Mouse (Mus musculus): ENCODE data around the gene Casz1.

Gene Casz1

GRCm38 (mm10) chr4:148878984-148879610 lies 74.9 kb downstream of the Casz1 start:
- no peak for DNase-seq (ENCODE audit: low spot score)

GRCm38 (mm10) chr4:148879631-148880030 lies 75.4 kb downstream of the Casz1 start:
- DNase-seq (ENCODE audit: low spot score): no peak

DNA sequence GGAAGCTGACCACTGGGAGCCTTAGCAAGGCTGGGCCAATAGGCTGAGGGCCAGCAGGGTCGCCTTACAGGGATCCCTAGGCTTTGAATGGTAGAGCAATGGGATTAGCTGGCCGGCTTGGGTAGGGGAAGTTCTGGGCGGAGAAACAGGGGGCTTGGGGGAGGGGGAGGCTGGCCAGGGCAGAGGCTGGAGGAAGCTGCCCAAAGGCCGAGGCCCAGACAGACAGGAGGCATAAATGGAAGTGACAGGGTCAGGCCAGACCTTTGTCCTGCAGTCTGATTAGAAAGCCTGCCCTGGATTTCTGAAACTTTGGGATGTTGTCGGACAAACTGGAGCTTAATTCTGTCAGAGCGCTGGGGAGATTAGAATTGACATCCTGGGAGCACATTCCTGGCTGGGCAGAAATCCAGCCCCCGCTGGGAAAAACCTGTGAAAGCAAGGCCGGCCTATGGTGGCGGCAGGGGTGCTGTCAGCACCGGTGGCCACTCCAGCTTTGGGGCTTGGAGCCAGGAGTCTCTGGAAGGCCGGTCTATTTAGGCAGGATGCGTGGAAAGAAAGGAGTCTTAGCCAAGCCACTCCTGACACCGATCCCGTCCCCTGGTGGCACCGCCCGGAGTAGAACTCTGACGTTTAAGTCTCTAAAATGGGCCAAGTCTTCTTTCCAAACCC lies 76.9 kb downstream of the Casz1 start:
- no peak for DNase-seq (ENCODE audit: low spot score)

DNA sequence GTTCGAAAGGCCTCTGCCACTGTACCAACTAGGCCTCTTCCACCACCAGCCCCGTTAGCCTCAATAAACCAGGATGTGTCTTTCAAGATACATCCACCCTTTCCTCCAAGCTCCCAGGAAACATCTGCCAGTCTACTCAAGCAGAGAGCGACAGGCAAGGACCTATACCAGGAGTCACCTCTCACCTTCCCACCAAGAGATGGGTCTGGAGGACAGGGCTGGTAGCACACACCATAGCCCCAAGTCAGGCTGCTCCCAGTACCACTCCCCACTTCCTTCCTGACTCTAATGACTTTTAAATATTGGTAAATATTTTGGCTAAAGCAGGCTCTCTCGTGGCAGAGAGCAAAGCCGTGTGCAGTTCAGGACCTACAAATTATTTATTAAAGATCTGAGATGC lies 77.6 kb downstream of the Casz1 start:
- no peak for DNase-seq (ENCODE audit: low spot score)

DNA sequence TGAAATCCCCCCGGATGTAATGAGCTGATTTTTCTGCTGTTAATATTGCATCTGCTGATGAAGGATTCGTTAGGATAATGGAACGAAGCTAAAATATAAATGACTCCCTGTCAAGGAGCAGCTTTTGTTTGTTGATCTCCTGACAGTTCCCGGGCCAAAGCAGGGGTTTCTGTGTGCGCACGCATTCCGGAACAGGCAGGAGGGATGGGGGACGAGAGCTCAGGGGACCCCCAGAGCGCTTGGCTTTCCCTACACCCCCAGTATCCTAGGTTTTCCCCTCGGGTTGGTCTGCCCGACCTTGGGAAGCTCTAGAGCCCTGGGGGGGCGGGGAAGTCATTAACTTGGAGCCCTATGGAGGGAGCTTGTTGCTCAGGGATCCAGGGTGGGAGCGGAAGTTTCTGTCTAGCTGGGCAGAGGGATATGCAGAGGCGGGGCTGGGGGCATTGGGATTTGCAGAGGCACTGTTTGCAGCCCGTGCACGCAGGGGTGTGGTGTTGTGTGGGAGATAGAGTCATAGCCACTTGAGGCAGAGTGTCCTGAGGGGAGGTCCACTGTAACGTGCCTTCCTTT lies 78.2 kb downstream of the Casz1 start:
- DNase-seq (ENCODE audit: low spot score): no peak

DNA sequence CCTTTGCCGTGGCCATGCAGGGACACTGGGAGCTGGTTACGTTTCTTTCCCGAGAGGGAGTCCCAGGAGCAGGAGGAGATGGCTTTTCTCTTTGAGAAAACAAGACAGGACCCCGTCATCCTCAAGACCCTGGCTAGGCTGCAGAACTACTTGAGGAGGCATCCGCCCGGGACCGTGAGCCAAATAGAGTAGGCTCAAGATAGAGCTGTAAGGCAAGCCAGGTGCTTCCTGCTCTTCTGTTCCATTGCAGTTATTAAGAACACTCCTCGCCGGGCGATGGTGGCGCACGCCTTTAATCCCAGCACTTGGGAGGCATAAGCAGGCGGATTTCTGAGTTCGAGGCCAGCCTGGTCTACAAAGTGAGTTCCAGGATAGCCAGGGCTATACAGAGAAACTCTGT lies 80.4 kb downstream of the Casz1 start:
- DNase-seq (ENCODE audit: low spot score): no peak

- no peak for DNase-seq (ENCODE audit: low spot score)
Observed at GRCm38 (mm10) chr4:148885401-148885800, 81.2 kb downstream of the Casz1 start.

DNA sequence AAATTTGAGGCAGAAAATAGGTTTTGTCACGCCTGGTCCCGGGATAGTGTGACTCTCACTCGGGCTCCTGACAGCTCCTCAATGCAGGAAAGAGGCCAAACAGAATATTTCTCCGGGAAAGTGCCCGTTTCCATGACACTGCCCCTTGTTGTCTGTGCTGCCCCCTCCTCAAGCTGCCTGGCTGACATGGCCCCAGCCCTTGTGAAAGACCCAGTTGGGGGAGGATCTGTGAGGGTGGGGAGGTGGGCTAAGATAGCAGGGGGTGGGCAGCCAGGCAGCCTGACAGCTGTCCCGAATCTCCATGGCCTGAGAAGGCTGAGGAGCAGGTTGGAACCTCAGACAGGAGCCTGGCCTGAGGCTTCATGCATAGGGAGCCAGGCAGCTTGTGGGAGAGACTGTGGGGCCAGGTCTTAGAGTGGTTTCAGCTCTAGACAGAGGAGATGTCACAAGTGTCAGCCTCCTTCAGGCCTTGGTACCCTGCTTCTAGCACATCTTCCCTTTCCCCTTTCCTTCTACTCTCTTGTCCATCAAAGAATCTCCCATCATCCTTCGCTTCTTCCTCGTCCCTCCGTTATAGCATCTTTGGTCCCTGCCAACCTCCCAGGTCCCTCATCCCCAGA lies 81.8 kb downstream of the Casz1 start:
- DNase-seq (ENCODE audit: low spot score): no peak

DNA sequence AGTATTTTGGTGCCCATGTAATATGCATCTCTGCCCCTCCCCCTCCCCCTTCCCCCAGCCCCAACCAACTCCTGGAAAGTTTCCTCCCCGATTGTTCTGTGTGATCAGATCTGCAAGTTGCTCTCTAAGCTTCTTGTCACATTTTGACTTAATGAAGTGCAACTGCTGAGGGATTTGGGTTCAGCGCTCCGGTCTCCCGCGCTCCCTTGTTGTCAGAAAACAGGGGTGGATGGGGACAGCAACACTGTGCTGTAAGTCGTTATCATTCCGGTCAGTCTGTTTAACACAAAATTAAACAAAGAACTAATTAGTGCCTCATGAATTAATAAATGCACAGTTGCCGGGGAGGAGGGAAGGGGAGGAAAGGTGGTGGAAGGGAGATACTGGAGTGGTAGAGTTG lies 84.0 kb downstream of the Casz1 start:
- no peak for DNase-seq (ENCODE audit: low spot score)

DNA sequence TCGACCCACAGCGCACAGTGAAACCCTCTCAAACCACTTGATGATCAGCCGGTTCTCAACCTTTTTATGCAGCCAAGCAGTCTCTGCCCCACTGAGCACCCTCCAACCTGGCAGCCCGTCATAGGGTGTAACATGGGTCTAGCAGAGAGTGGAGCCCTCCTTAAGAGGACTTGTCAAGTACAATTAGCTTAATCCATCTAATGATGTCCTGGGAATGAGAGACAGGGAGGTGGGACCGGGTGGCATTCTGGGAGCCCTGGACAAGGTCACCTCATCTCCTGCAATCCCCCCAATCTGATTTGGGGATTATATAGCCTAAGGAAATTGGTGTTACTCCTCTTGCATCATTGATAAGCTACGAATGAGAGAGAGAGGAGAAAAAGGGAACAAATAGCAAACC lies 84.8 kb downstream of the Casz1 start:
- DNase-seq (ENCODE audit: low spot score): no peak

DNA sequence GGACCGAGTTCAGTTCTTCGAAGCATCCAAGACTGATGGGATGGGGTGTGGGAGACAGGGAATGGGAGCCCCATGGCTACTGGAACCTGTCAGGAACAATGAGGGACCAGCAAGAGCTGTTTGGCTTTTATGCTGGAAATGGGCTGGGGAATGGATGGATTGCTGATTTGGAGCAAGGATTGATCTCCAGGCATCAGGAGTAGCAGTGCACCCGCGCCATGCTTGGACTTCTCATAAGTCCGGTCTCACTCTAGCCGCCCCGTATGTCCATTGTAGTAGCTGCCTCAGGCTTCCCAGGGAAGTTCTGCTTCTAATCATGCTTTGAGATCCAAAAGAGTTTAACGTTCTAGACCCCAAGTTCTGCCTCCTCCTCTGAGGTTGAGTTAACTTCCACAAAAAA lies 86.2 kb downstream of the Casz1 start:
- no peak for DNase-seq (ENCODE audit: low spot score)

DNA sequence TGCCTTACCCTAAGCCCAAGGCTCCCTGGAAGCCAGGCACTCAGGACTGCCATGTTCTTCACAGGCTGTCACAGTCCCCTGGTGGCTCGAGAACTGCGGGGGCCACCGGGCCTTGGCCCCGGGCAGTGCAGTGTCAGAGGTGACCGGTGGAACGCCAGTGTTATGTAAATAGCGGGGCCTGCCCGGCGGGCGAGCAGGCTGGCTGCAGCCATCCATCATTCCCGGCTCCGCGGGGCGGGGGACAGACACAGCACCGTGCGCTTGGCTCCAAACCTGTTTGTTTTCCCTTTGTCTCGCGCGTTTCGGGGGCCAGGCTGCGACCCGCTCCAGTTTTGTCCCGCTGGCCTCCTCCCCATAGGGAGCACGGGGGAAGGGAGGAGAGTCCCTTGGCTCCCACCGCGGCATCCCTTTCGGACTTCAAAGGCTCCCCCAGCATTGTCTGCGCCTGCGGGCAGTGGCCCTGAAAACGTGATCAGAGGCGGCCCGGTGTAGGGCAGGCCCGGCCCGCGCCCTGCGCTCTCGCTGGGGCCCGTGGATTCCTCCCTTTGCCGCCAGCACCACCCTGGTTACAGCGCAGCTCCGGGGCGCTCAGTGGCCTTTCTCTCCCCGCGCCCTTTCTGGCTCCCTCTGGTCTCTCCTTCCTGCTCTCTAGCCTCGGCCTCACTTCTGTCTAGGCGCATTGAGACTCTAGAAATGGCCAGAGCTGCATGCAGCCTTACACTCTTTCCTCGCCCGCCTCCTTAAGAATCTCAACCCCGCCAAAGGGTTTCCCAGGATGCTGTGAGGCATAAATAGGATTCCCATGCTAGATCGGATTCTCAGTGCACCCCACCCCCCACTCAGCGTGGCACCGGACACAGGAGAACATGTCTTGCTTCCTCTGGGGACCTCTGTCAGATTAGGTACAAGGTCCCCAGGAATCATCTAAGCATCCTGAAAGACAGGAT lies 86.9 kb downstream of the Casz1 start:
- no peak for DNase-seq (ENCODE audit: low spot score)

- DNase-seq (ENCODE audit: low spot score): no peak
Observed at GRCm38 (mm10) chr4:148896125-148896524, 91.9 kb downstream of the Casz1 start.

DNA sequence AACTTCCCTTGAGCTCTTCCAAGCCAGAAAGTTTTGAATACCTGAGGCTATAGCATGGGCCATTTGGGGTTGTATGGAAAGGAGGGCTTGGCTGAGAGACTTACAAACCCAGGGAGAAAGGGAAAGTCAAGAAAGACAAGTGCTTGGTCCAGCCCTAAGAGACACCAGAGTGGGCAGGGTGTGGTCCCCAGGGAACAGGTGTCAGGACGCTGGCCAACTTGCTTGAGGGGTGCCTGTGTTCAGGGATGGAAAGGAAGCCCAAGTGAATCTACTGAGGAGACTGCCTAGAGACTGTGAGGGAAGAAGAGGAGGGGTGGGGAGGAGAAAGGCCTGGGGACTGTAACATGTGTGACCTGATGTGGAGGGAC lies 95.7 kb downstream of the Casz1 start:
- no peak for DNase-seq (ENCODE audit: low spot score)

GRCm38 (mm10) chr4:148900295-148901211 lies 96.3 kb downstream of the Casz1 start:
- no peak for DNase-seq (ENCODE audit: low spot score)

DNA sequence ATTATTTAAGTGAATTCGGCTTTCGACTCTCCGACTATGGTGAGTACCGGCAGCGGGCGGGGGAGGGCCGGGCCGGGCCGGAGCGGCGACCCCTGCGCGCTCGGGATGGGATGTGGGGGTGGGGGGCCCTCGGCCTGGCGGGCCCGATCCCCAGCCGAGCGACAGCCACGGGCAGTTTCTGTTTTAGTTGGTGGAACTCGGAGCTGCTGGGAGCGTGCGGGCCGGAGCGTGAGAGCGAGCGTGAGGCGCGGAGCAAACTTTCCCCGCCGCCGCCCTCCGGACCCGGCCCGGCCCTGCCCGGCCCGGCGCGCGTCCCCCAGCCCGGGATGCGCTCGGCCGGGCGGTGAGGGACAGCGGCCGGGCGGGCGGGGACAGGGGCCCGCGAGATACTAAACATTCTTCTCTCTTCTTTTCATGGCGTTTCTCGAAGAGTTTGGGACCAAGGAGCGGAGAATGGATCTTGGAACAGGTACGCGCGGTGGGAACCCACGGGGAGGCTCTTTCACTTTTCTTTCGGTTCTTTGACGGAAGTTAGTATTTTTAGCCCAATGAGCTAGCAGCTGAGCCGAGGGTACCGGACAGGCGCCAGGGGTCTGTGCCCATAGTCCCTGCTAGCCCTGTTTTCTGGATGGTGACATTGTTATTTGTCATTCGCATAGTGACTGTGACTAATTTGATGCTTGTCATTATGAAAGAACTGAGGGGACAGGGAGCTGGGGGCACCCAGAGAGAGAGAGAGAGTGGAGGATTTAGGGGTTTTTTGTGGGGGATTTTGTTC lies 97.2 kb downstream of the Casz1 start:
- DNase-seq (ENCODE audit: low spot score): no peak

DNA sequence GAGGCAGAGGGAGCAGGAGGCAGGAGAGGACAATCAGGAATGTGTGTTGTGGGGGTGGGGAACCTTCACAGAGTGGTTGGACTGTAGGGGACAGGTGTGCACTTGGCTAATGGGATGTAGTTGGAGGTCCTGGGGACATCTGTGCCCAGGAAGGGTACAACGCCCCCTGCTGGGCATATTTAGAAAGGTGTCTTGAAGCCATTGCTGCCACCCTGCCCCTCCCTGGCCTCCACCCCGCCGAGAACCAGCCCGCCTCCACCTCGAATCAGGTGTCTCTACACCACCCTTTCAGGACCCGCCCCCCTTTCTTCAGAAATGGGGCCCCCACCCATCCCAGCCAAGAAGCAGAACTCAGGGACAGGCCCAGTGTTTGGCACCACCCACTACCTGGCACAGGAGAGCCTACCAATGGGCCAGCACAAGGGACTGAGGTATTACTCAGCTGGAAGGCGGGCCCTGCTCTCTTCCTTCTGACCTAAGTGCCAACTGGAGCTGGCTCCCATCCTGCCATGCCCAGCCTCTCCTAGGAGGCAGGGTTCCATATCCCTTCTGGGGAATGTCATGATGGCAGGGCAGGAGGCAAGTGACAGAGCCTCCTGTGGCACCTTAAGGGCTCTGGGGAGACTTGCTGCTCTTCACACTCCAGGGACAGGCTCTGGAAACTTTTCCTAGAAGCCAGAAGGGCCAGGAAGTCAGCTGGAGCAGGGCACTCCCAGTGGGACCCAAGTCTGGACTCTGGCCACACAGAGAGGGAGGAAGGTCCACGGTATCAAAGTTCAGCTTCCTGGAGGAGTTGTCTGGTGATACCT lies 98.9 kb downstream of the Casz1 start:
- DNase-seq (ENCODE audit: low spot score): no peak

GRCm38 (mm10) chr4:148905295-148905694 lies 101.1 kb downstream of the Casz1 start:
- DNase-seq (ENCODE audit: low spot score): no peak

- DNase-seq (ENCODE audit: low spot score): no peak
Observed at GRCm38 (mm10) chr4:148906806-148907205, 102.6 kb downstream of the Casz1 start.
